Mouse (Mus musculus) activated CD4-positive, CD25-positive, alpha-beta regulatory T cell, adult 9 weeks (primary cell): Measurements from ENCODE around the gene Olfr154. TPM values are rescaled to one million over a fixed set of nuclear protein-coding genes. Genes with fewer than 3 reads are reported as not detected.

Experiments
- polyA plus RNA-seq: library from polyadenylated mRNA; unstranded; fragments of 100-300 nt; shearing (Covaris generic); gene quantifications from one replicate; pipeline ENCODE4 v1.2.1, GENCODE M21; 2017

Olfr154 gene
- polyA plus RNA-seq: not detected

DNA sequence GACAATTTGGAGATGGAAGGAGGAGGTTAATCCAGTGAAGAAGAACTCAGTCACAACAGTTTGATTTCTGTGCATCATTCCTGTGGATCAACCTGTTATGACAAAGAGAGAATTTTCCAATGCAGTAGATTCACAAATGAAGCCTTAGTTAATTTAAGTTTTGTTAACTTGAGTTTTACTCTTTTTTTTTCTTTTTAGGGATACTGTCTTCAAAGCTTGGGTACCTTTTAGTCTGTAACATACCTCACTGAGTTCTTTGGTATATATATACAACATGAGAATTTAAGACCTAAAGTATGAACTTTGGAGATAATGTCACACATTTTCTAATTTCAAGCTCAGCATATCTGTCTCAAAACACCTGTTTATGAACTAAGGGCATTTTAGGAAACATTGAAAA is at the start of gene Olfr154:
Gene Olfr154, minus strand, starts transcription at position 101 of the 400 bp plus-strand sequence.

DNA sequence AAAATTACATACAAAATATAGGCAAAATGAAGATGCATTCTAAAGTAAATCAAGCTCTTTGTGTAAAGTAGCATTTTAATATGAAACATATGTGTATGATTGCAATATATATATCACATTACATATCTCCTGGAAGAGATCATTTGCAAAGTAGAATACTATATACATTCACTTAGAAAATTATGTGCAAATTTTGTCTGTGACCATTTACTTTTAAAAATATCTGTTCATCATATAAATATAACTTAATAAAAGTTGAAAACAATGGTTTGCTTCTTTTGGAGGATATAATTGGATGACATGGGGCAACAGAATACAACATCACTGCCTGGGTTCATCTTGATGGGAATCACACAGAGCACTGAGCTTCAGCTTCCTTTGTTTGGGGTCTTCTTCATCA is 24.9 kb upstream of the Olfr154 start, which contains the start of gene Olfr1008:
Gene Olfr1008, plus strand, starts transcription at position 301 of the 400 bp plus-strand sequence.

GRCm38 (mm10) chr2:85678667-85679066 is 14.4 kb upstream of the Olfr154 start, which contains the start of gene Olfr1006:
Olfr1006 (minus strand) TSS chr2:85678767.

GRCm38 (mm10) chr2:85650604-85651003 is 13.7 kb downstream of the Olfr154 start, which contains the start of gene Olfr1002:
Olfr1002 (minus strand) TSS chr2:85650704.

Other genes starting within 250 kb of the Olfr154 start
- gene Olfr993, start 249.6 kb downstream of the Olfr154 start, polyA plus RNA-seq: not detected
- not detected for gene Olfr994, start 228.0 kb downstream of the Olfr154 start, polyA plus RNA-seq
- gene Olfr995, start 220.8 kb downstream of the Olfr154 start, polyA plus RNA-seq: not detected
- gene 4833423E24Rik, start 145.4 kb downstream of the Olfr154 start, polyA plus RNA-seq: not detected
- gene Olfr996, start 85.2 kb downstream of the Olfr154 start, polyA plus RNA-seq: not detected
- gene Olfr998, start 75.5 kb downstream of the Olfr154 start, polyA plus RNA-seq: not detected
- gene Olfr1000, start 52.6 kb downstream of the Olfr154 start, polyA plus RNA-seq: not detected
- not detected for gene Olfr1002, start 13.8 kb downstream of the Olfr154 start, polyA plus RNA-seq
- not detected for gene Olfr1006, start 14.3 kb upstream of the Olfr154 start, polyA plus RNA-seq
- gene Olfr1008, start 25.0 kb upstream of the Olfr154 start, polyA plus RNA-seq: not detected
- not detected for gene Olfr1009, start 51.0 kb upstream of the Olfr154 start, polyA plus RNA-seq
- not detected for gene Olfr1012, start 98.3 kb upstream of the Olfr154 start, polyA plus RNA-seq
- gene Olfr1013, start 102.6 kb upstream of the Olfr154 start, polyA plus RNA-seq: not detected
- not detected for gene Olfr1014, start 108.3 kb upstream of the Olfr154 start, polyA plus RNA-seq
- gene Olfr1015, start 117.6 kb upstream of the Olfr154 start, polyA plus RNA-seq: not detected
- not detected for gene Olfr1016, start 138.1 kb upstream of the Olfr154 start, polyA plus RNA-seq
- not detected for gene Olfr1018, start 154.0 kb upstream of the Olfr154 start, polyA plus RNA-seq
- gene Olfr1019, start 181.0 kb upstream of the Olfr154 start, polyA plus RNA-seq: not detected
- gene Olfr1020, start 182.6 kb upstream of the Olfr154 start, polyA plus RNA-seq: not detected
- gene Olfr1022, start 204.1 kb upstream of the Olfr154 start, polyA plus RNA-seq: not detected
- gene Olfr1023, start 221.2 kb upstream of the Olfr154 start, polyA plus RNA-seq: not detected
- gene Olfr1024, start 240.6 kb upstream of the Olfr154 start, polyA plus RNA-seq: not detected